Mouse (Mus musculus) erythroblast, embryonic 14.5 days (primary cell): ENCODE data around the gene Cplx3. TPM values are rescaled to one million over a fixed set of nuclear protein-coding genes. Genes with fewer than 3 reads are reported as not detected.

ENCODE experiments used
- H3K27me3 ChIP-seq: 2 replicates; pipeline ENCODE4 v1.6.1; 2012; ENCODE audit warnings: inconsistent platforms; ENCODE audit not compliant: control insufficient read depth
- H3K36me3 ChIP-seq: 2 replicates; pipeline ENCODE4 v1.6.1; 2012; ENCODE audit warnings: mild to moderate bottlenecking, inconsistent platforms; ENCODE audit not compliant: control insufficient read depth
- H3K4me1 ChIP-seq: 2 replicates; pipeline ENCODE4 v1.6.1; 2012; ENCODE audit warnings: inconsistent platforms; ENCODE audit not compliant: control insufficient read depth
- H3K4me3 ChIP-seq: replicated peaks from 2 replicates; pipeline ENCODE3; 2012; ENCODE audit warnings: moderate library complexity, mild to moderate bottlenecking, inconsistent platforms
- H3K9me3 ChIP-seq: 2 replicates; pipeline ENCODE4 v1.6.1; 2012; ENCODE audit warnings: low read length, inconsistent platforms, mixed read lengths; ENCODE audit not compliant: control insufficient read depth
- GATA1 ChIP-seq: IDR thresholded peaks from 2 replicates; pipeline ENCODE4 v1.6.1; 2012; ENCODE audit warnings: low read length, inconsistent platforms, mixed read lengths
- TAL1 ChIP-seq: IDR thresholded peaks from 3 replicates; pipeline ENCODE4 v1.6.1; 2012; ENCODE audit warnings: low read length, inconsistent platforms, mixed read lengths
- polyA plus RNA-seq: library from polyadenylated mRNA; stranded (reverse); fragments of >175 nt; gene quantifications from 2 replicates; pipeline ENCODE4 v1.2.3, GENCODE M21; 2012

The Cplx3 gene
- polyA plus RNA-seq, 1 experiment: not detected

- Histone ChIP-seq H3K4me3 (no peak overlapping the region), H3K36me3 (no peaks in the 10 kb centered on the region), H3K27me3 (peaks cover 54% of the 10 kb centered on the region), H3K4me1 (peaks cover under 1% of the 10 kb centered on the region; the same call in 1 of the 2 replicates), H3K9me3 (no peaks in the 10 kb centered on the region)
- TF ChIP-seq GATA1 (no peak), TAL1 (no peak)
Observed at GRCm38 (mm10) chr9:57609803-57610202, 3.7 kb upstream of the Cplx3 start.

GRCm38 (mm10) chr9:57605503-57605902 is 578 bp downstream of the Cplx3 start:
- H3K4me3 ChIP-seq: no peak overlapping the region
- H3K36me3 ChIP-seq: no peaks in the 10 kb centered on the region
- H3K4me1 ChIP-seq: peaks cover 7% of the 10 kb centered on the region
- H3K27me3 ChIP-seq: peaks cover 52% of the 10 kb centered on the region
- H3K9me3 ChIP-seq: no peaks in the 10 kb centered on the region
- TF ChIP-seq GATA1: no peak
- TF ChIP-seq TAL1: no peak

DNA sequence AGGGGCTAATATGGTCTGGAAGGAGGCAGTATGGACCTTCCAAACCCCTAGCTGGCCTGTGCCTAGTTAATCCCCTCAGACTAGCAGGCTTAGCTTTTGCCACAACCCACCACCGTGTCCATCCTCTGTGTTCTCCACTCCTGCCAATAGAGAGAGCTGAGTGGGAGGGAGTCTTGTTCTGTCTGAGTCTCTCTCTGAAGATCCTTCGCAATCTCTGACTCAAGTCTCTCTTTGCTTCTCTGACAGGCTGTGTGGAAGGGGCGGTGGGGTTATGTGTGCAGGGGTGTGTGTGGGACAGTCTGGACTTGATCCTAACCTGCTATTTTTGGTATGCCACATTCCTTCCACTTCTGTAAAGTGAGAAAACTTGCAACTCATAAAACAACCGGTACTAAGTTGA is 1.2 kb downstream of the Cplx3 start:
- Histone ChIP-seq H3K9me3 (no peaks in the 10 kb centered on the region), H3K4me1 (peaks cover 13% of the 10 kb centered on the region), H3K4me3 (no peak overlapping the region), H3K27me3 (peaks cover 50% of the 10 kb centered on the region), H3K36me3 (no peaks in the 10 kb centered on the region)
- no peak for TF ChIP-seq TAL1
- no peak for TF ChIP-seq GATA1

DNA sequence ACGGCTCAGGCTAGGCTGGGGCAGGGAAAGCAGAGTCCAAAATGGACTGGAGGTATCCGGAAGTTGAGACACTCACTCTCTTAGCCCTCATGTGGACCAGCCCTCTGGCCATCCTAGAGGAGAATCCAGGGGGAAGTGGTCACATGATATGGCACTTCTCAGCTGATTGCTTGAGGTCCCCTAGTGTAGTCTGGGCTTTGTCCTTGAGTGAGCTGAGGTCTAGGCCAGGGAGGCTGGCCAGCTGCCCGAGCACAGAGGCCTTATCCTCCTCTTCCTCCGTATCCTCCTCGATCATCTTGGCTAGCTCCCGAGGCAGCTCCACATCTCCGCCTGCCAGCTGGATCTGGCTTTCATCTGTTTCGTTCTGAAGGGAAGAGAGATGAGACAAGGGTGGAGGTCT is 4.0 kb downstream of the Cplx3 start:
- TF ChIP-seq TAL1 (no peak), GATA1 (no peak)
- Histone ChIP-seq H3K4me1 (peaks cover 13% of the 10 kb centered on the region), H3K27me3 (peaks cover 37% of the 10 kb centered on the region), H3K4me3 (no peak overlapping the region), H3K36me3 (no peaks in the 10 kb centered on the region), H3K9me3 (no peaks in the 10 kb centered on the region)

- H3K27me3 ChIP-seq: peaks cover 29% of the 10 kb centered on the region
- peaks cover 13% of the 10 kb centered on the region for H3K4me1 ChIP-seq
- no peaks in the 10 kb centered on the region for H3K9me3 ChIP-seq
- no peaks in the 10 kb centered on the region for H3K36me3 ChIP-seq
- TF ChIP-seq TAL1 (no peak), GATA1 (no peak)
- H3K4me3 ChIP-seq: no peak overlapping the region
Observed at GRCm38 (mm10) chr9:57601353-57601706, 4.8 kb downstream of the Cplx3 start.

- peaks cover 13% of the 10 kb centered on the region for H3K4me1 ChIP-seq
- H3K9me3 ChIP-seq: no peaks in the 10 kb centered on the region
- TF ChIP-seq GATA1 (no peak), TAL1 (no peak)
- no peak overlapping the region for H3K4me3 ChIP-seq
- H3K36me3 ChIP-seq: no peaks in the 10 kb centered on the region
- peaks cover 24% of the 10 kb centered on the region for H3K27me3 ChIP-seq
Observed at GRCm38 (mm10) chr9:57600620-57601352, 5.3 kb downstream of the Cplx3 start.

DNA sequence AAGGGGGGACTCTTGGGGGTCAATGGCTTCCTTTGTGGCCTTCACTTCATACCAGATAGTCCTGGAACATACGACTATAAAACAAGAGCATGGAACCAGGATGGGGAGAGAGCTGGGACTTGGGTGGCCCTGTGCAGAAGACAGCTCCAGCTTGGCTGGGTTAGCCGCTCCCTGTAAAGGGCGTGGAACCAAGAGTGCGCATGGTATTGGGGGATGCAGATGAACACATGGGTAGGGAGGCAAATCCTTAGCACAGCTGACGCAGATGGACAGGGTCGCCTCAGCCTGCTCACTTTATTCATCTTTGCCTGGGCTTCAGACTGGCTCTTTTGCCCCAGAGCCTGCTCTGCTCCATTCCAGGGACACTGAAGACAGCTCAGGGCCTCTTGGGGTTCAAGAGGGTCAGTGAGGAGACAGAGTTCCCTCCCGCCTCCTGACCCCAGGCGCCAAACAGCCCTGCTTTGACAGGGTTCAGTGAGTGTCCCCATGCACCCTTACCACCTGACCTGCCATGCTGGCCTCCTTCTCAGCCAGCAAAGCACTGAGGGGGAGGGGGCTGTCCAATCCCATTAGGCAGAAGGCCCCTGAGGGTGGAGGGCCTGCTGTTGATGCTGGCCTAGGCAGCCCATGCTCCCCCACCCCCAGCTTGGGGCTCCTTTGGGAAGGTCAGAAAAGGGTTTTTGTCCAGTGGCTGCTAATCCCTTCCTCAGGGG is 7.1 kb downstream of the Cplx3 start:
- TF ChIP-seq TAL1 (no peak), GATA1 (no peak)

DNA sequence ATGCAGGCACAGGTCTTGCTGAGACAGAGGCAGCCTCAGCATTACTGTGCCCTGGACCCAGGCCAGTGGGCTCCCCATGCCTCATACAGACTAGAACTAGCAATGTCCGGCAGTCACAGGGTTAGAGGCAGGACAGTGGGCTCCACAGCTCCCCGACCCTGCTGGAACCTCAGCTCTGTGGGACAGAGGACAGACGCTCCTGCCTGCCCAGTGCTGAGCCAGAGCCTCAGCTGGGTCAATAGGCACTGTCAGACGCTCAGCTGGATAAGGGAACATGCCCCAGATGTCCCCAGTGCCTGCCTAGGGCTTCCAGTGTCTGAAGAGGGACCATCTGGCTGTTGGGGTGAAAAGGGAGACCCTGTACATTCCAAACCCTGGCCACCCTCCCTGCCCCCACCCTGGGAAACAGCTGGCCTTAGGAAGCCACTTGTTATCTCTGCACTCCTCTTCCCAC is 8.1 kb downstream of the Cplx3 start:
- no peak overlapping the region for H3K4me3 ChIP-seq
- H3K4me1 ChIP-seq: peaks cover 20% of the 10 kb centered on the region
- no peak; the same call in 2 of the 3 replicates for TF ChIP-seq TAL1
- TF ChIP-seq GATA1: no peak
- no peaks in the 10 kb centered on the region for H3K9me3 ChIP-seq
- peaks cover 12% of the 10 kb centered on the region for H3K36me3 ChIP-seq
- peaks cover 7% of the 10 kb centered on the region for H3K27me3 ChIP-seq

More for the DNA sequence above, 7.1 kb downstream of the Cplx3 start:
- Histone ChIP-seq H3K27me3 (peaks cover 10% of the 10 kb centered on the region), H3K4me1 (peaks cover 14% of the 10 kb centered on the region), H3K9me3 (no peaks in the 10 kb centered on the region), H3K4me3 (no peak overlapping the region), H3K36me3 (peaks cover 2% of the 10 kb centered on the region)

DNA sequence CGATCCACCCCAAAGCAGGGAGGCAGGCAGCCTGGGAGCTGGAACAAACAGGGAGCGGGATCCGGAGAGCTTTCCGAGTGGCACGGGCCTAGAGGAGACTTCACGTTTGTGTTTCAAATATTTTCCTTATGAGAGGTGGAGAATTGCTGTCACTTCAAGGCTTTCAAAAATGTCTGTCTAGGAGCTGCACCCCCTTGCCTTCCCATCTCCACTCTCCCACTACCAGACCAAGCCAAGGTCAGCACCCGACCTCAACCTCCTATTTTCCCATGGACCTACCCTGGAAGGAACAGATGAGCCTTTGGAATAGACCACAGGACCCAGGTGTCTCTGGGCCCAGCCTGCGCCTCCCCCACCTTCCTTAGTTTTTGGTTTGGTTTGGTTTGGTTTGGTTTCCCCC is 8.8 kb downstream of the Cplx3 start:
- Histone ChIP-seq H3K4me1 (peaks cover 20% of the 10 kb centered on the region), H3K9me3 (no peaks in the 10 kb centered on the region), H3K27me3 (peaks cover 5% of the 10 kb centered on the region), H3K36me3 (peaks cover 14% of the 10 kb centered on the region), H3K4me3 (no peak overlapping the region)
- no peak for TF ChIP-seq GATA1
